Mouse (Mus musculus): ENCODE data around the gene Hephl1.
"Not testable (repeated sequence)": the region's sequence is repeated elsewhere in the genome, so short reads cannot be mapped to it uniquely, and the experiment has no call there.

Gene Hephl1

DNA sequence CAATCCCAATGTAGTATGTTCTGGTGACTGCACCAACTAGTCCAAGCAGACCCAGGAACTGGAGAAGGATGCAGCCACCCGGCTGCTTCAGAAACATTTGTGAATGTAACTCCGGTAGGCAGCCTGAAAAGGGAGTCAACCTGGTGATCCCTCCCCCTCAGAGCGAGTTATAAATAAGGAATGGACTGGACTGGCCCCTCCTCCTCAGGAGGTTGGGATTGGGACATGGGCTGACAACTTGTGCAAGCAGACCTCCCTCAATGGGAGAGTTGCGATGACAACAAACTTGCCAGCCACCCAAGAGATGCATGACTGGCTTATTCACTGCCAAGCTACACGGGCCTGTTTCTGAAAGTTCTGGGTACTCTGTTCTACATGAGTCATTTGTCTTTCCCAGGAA, at the start of gene Hephl1:
TSS of gene Hephl1 (minus strand) at position 101 of the 400 bp plus-strand sequence.
- no peak for DNase-seq (ENCODE audit: low read depth, low spot score)

DNA sequence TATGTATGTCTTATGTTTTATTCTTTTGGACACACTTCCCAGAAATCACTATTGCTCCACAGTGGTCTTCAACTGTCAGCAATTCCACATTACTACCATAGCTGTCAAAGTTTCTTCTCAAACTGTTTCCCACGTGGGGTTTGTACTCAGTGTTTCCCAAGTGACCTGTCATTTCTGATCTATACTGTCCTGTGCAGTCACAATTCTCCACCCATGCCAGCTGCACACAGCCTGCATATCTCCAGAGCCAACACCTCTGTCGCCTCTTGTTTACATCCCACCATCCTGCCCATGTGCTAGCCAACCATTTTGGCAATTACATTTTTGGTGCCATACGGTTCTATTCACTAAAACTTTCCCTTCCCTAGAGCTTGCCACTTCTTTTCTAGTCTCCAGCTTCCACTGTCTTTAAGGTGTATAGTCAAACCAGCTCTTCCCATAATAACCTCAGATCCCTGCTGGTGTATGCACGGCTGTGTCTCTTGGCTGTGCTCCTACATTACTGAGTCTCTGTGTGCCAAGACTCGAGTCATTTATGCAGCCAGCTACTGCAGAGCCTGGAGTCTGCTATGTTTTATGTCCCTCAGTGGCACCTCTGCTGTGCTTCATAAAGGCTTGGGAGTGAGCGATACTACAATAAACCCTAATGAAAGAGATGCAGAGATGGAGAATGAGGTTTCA, 37.5 kb upstream of the Hephl1 start:
- DNase-seq (ENCODE audit: low read depth, low spot score) = no peak

DNA sequence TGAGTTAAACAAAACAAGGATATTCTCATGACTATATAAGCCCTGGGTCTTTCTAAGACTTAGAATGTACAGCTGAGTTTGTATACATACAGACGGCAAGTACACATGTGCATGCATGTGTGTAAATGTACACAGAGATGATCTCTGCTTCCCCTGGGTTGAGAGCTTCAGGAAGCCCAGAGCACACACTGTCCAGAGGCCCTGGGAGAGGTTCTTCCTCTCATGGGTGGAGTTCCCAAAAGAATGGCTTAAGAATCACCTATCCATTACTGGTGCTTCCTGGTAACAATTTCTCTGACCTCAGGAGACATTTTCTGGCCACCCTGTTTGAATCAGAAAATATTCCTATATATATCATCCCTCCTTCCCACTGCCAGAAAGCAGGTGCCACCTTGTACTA, 28.6 kb upstream of the Hephl1 start:
- DNase-seq (ENCODE audit: low read depth, low spot score) = no peak

DNA sequence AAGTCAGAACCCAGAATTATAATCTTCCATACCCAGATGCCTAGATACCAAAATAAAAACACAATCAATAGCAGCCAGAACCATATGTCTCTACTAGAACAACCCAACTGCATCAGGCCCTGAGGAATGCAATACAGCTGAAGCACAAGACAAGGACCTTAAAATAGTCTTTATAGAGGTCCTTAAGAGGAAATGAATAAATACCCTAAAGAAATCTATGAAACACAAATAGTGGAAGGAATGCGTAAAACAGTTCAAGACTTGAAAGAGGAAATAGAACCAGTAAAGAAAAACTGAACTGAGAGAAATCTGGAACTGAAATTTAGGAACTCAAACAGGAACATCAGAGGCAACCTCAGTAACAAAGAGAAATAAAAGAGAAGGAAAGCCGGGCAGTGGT, 14.0 kb upstream of the Hephl1 start:
- DNase-seq (ENCODE audit: low read depth, low spot score) = no peak

DNA sequence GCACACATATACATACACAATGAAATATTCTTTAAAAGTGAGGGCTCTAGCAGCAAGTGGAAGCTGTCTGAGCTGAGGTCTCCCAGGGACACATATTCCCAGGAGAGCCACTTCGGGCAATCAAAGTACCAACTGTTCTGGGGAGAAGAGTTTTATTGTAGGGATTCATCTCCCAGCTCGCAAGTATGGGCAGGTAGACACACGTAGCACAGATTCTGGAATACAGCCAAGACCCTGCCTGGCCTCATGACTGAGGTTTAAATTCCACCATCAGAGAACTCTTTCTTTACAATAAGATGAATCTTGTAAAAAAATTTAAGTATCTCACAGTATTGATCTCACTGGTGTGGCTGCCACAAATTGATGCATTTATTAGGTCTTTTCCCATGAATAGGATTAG, 10.5 kb upstream of the Hephl1 start:
- DNase-seq (ENCODE audit: low read depth, low spot score) = no peak

DNA sequence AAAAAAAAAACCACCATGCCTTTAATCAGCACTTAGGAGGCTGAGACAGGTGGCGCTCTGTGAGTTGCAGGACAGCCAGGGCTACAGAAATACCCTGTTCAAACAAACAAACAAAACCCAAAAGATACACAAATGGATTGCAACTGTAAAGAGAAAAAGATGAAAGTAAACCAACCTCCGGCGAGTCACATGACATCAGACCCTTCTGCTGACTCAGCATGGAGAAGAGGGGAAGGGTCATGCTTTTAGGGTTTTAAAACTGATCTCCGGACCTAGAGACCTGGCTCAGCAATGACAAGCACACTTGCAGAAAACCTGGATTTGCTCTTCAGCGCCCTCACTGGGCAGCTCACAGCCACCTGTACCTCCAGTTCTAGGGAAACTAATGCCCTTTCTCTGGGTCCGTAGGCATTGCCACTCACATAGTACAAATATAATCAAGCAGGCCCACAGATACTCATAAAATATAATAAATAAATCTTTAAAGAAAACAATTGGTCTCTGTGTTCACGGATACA, 9.0 kb upstream of the Hephl1 start:
- peak; percentile 80 for DNase-seq (ENCODE audit: low read depth, low spot score)

DNA sequence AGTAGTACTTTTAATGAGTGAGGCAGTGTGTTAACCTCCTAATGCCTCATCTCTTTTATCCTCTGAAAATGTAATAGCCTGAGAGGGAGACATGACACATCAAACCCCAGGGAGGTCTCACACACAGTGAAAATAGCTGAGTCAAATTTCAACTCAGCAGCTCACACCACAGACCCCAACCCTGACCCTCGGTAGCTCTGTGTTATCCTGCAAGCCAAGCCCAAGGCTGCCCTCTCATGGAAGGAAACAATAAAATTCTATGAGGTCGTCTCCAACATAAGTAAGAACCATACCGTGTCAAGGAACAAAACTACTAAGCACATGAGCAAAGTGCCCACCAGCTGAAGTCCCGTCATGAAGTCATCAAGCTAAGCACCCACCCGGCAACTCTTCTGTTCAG, 8.3 kb upstream of the Hephl1 start:
- peak; percentile 59 for DNase-seq (ENCODE audit: low read depth, low spot score)

DNA sequence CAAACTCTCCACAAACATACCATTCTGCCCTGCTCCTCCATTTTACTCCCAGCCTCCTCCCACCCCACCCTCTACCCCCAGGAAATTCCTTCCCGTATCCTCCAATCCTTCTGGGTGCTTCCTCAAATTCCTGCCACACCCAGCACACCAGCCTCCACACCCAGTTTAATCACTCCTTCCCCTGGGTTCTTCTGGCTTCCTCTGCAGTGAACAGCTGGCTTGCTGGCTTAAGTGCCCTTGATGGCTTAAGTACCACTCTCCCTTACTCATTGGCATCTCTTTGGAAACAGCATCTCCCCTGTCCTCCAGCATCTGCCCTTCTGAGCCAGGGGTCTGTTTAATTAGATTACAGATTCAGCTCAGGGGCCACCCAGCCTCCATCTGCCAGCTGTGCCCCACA, 7.6 kb upstream of the Hephl1 start:
- DNase-seq (ENCODE audit: low read depth, low spot score) = peak; percentile 89

DNA sequence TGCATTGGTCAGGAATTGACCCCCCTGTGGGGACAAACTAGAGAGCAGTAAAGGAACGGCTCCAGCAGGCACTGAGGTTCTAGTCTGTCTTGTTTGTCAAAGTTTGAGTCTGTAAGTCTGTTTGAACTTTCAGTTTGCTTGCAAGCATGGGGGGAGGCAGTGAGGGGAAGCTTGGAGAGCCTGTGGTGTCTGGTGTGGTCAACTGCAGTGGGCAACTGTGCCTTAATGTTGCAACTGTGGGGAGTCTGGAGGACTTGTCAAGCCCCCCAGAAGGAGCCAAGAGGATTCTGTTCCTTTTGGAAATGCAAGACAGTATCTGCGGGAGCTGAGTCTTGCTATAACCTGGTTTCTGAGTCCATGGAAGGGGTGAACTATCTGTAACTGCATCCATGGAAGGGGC, 4.3 kb upstream of the Hephl1 start:
- no peak for DNase-seq (ENCODE audit: low read depth, low spot score)

DNA sequence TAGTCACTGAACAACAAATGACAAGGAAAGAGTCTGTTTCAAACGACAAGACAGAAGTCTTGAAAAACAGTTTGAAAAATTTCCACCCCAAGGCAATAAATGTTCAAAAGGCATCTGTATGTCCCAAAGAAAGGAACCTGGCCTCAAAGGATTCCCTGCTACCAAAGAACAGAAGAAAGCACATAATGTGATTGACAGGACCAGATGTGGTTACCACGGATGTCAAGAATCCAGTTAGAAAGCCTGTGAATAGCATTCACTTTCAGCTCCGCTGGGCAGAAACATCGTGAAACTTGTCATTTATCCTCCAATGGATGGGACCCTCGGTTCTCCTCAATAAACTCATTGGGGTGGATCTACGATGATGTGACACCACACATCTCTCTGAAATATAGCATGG, 2.2 kb upstream of the Hephl1 start:
- DNase-seq (ENCODE audit: low read depth, low spot score) = no peak

DNA sequence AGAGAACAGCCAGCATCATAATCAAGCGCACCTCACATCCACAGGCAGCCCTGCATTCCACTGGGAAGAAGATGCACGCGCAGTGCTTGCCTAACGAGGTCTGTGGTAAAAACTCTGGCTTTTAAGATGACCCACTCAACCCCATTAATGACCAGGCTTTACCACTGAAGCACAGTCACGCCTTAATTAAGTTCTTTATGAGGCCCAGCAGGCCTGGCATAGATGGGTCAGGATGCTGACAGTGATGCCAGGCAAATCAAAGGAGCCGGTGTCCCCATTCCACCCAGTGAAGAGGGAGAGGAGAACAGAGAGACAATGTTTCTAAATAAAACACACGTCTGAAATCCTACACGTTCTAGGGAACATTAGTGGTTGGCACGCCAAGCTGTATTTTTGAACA, 3.8 kb downstream of the Hephl1 start:
- DNase-seq (ENCODE audit: low read depth, low spot score) = no peak

DNA sequence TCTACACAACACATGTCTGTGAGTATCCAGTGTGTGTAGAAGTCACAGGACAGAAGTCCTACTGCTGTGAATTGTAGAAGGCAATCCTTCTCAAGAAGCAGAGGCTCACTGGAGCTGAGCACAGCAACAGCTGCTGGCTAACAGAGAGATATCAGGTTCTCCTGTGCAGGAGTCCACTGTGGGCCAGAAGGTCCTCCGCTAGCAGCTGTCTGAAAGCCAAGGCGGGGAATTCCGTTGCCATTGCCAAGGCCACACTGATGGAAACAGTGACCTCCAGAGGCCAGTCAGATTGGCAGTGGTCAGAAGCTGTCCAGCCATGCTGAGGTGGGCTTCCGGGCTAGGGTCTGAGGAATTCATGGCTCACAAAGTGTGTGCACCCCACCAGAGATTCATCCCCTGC, 6.8 kb downstream of the Hephl1 start:
- DNase-seq (ENCODE audit: low read depth, low spot score) = no peak

DNA sequence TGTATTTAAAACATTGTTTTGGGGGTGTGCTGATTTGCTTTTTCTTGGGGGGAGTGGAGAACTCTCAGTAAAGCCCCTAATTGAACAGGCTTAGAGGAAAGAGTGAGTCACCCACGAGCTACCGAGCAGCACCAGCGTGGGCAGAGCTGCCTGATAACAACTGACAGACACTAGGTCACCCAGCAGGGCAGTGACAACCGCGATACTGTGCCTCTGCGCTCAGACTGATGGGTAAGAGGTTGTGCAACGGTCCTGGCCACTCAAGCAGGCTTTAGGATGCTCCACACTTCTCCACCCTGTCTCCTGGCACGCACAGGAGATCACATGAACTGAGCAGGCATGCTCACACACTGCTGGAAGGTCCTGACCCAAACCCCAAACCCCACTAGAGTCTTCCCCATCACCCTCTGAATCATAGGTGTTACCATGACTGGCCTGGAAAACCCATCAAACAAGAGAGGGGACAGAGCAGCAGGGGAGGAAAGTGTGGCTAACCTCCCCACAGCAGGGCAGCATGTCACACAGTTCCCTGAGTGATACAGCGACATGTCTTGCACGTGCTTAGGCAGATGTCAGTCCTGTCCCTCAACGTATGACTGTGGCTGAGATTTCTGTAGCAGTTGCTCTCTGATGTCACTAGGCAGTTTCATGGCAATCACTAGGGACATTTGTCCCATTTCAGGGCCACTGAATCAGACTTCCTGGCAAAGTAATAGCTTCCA, 8.2 kb downstream of the Hephl1 start:
- DNase-seq (ENCODE audit: low read depth, low spot score) = no peak

DNA sequence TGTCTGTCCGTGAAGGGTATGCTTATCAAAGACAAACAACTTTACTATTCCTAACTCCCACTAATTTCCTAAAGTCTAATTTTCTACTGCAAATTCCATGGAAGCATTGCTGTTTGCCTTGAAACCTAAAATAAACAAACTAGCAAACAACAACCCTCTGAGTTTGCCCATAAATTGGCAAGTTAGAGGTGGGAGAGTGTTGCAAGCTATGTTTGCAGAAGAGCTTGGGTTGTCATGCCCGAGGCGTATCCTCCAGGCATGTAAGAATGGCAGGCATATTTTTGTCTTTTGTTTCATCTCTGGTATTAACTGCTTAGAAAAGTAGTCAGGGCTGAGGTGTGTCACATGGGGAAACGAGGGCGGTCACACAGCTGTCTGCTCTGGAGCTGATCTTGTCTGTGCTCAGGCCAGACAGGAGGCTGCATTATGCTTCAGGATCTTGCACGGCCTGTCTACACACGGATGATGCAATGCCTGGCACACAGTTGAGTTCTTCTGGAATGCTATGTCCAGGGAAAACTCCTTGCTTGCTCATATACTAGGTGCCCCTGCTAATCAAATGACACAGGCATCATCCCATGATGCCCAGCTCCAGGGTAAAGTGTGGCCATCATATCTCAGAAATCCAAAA, 10.3 kb downstream of the Hephl1 start:
- no peak for DNase-seq (ENCODE audit: low read depth, low spot score)

DNA sequence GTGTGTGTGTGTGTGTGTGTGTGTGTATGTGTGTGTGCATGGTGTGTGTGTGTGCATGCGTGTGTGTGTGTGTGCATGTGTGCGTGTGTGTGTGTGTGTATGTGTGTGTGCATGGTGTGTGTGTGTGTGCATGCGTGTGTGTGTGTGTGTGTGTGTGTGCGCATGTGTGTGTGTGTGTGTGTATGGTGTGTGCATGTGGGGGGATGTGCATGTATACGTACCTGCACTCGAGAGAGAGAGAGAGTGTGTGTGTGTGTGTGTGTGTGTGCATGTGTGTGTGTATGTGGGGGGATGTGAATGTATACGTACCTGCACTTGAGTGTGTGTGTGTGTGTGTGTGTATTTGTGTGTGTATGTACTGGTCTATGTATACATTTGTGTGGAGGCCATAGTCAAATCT, 13.5 kb downstream of the Hephl1 start:
- not testable (repeated sequence) for DNase-seq (ENCODE audit: low read depth, low spot score)

DNA sequence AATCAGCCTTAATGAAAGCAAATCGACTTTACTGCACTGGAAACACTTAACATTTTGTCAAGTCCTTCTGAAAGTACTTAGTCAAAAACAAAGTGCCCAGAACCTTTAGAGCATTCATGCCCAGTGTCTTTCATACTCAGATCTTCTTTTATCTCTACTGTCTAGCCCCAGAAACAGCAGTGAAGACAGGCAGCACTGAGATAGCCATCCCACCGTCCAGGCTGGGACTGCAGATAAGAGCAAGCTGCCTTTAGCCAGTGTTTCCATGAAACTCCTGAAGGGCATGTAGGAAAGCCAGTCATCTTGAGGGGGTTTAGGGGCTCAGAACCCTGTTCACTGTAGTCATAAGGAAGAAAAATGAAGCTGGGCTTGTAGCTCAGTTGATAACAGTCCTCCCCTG, 14.7 kb downstream of the Hephl1 start:
- no peak for DNase-seq (ENCODE audit: low read depth, low spot score)

DNA sequence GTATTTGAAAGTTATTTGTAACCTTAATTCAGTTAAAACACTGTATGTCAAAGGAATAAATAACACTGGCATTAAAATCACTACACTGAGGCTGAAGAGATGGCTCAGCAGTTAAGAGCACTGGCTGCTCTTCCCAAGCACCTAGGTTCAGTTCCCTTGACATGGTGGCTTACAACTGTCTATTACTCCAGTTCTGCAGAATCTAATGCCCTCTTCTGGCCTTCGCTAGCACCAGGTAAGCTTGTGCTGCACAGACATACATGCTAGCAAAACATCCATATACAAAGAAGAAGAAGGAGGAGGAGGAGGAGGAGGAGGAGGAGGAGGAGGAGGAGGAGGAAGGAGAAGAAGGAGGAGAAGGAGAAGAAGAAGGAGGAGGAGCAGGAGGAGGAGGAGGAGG, 15.7 kb downstream of the Hephl1 start:
- DNase-seq (ENCODE audit: low read depth, low spot score) = no peak

DNA sequence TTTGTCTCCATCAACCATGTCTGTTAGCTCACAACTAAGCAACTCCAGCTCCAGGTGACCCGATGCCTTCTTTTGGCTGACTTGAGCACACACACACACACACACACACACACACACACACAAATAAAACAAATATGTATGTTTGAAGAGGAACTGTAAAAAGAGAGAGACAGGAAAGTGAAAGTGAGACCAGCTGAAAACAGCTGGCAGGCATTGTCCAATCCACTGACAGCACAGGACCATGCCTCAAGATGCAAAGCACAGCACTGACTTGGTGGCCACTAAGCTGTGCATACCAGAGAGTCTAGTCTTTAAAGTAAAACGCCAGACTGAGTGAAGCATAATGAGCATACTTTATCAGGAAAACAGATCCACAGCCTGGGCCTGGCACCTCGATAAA, 16.7 kb downstream of the Hephl1 start:
- DNase-seq (ENCODE audit: low read depth, low spot score) = no peak

DNA sequence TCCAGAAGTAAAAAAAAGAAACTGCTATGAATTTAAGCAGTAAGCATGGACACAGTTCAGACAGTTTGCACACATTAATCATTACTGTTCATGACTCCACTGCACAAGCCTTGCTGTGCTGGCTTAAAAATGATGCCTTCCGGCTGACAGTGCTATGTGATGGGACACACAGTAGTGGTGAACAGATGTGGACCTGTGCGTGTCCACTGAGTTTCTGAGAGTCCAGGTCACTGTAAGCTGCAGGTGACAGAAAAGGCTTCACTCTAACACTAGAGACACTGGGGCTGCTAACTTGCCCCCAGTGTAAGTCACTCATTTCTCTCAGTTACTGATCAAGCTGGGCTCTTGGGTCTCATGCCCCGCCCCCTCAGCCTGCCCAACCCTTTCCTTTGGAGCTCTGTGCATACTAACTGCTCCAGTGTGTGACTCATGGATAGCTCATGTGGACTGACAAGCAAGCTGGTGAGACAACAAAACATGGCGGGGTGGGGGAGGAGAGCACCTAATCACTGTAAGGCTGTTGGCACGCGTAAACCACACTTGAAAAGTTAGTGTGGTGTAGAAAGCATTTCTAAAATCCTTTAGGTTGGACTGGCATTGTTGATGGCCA, 43.1 kb downstream of the Hephl1 start:
- DNase-seq (ENCODE audit: low read depth, low spot score) = peak; percentile 15

DNA sequence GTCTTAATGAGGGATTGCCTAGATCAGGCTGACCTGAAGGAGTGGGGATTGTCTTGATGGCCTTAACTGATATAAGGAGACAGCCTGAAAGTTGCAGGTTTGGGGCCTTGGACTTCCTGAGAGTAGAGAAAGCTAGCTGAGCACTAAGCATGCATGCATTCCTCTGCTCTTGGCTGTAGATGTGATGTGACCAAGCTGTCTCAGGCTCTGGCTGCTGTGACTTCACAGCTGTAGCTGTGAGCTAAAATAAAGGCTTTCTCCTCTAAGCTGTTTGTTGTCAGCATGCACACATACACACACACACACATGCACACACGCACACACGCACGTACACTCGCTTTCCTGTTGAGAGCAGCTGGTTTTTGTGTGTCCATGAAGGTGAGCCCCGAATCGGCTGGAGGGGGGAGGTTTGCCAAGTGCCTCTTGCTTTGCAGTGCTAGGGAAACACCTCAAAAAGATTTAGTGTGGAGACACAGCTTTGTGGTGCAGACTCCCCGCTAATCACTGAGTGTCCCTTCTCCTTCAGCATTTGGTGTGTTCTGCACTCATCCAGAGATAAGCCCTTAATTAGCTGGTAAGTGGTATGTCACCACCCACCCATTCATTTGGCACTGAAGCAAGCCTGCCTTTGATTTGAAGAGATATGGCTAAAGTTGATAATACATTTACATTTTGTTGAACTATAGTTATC, 43.8 kb downstream of the Hephl1 start:
- DNase-seq (ENCODE audit: low read depth, low spot score) = no peak

DNA sequence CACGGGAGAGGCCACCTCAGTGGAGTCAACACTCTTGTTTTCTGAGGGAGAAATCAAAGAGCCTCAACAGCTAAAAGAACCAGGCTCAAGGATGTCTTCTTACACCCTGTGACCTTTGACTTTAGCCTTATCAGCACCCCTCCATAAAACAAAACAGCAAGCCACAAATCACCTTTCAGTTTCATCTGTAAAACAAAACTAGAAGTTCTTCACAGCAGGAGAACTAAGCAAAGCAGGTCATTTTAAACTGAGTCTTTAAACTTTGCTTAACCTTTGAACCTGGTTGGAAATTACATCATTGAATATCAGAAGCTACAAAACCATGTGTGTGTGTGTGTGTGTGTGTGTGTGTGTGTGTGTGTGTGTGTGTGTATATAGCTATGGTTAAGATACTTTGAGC, 47.7 kb downstream of the Hephl1 start:
- DNase-seq (ENCODE audit: low read depth, low spot score) = no peak

DNA sequence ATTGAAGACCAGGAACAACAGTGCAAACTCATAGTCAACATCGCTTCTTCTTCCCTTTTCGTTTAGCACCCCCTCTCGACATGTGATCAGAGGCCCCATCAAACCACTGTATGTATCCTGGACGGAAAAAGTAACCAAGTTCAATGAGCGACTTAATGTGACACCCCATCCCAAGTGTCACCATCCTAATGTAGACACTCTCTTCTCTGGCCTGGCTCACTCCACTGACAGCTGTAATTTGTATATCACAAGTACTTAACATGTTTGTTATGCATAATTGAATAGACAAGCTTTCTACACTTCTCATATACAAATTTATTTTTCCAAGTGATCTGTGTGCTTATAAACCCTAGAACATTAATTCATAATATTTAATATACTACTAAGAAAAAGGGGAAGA, 51.1 kb downstream of the Hephl1 start:
- no peak for DNase-seq (ENCODE audit: low read depth, low spot score)
